Comparison of ENCODE assay signal across 10 mouse cellular contexts in the genomic region with DNA sequence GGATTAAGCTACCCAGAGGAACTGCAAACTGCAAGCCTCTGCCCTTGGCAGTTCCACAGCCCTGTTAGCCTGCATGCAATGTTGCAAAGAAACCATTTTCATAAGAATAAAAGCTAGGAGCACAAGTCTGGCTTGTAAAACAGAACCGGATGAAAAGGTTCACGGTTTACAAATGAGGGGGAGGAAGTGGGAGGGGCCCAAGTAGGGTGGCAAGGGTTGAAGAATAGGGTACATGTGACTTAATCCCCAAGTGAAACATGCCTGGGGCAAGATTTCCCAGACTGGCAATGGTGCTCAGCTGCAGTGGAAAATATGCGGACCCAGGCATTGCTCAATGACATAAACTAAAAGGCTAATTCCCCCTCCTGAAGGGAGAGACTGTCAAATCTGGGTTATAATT. TPM values are rescaled to one million over a fixed set of nuclear protein-coding genes. Genes with fewer than 3 reads are reported as not detected.
A peak's percentile ranks its signal among the peaks of the same experiment; 100 is the strongest.
DNase-seq lines count a peak whose midpoint lies in the region; ATAC-seq lines count a peak whose summit lies in the region.
"Had no signal": no experiment of that assay in that cellular context is flagged by ENCODE, and none has a peak within 500 bp of the region (broad histone marks: within the 10 kb centered on the region; RNA-seq: fewer than 3 reads in every experiment).

No protein-coding gene starts in this region.

- no peak overlapping the region for H3K4me3 ChIP-seq in heart, embryonic 10.5 days
- no peak overlapping the region for H3K4me3 ChIP-seq in neural tube, embryonic 12.5 days
- H3K4me3 ChIP-seq in forebrain, embryonic 15.5 days: no peak overlapping the region
- no peak overlapping the region for H3K4me3 ChIP-seq in neural tube, embryonic 14.5 days (ENCODE audit: low read depth, low read length)

- no peaks in the 10 kb centered on the region for H3K9me3 ChIP-seq in heart, embryonic 10.5 days
- H3K9me3 ChIP-seq in neural tube, embryonic 12.5 days: no peaks in the 10 kb centered on the region
- no peaks in the 10 kb centered on the region for H3K9me3 ChIP-seq in forebrain, embryonic 15.5 days
- no peaks in the 10 kb centered on the region for H3K9me3 ChIP-seq in neural tube, embryonic 14.5 days (ENCODE audit: control insufficient read depth, low read length)

- H3K4me2 ChIP-seq in neural tube, embryonic 12.5 days (replicated peaks): no peak overlapping the region
- no peak overlapping the region for H3K4me2 ChIP-seq in forebrain, embryonic 15.5 days (replicated peaks)
- H3K4me2 ChIP-seq in neural tube, embryonic 14.5 days (ENCODE audit: low read depth, low read length): no peak overlapping the region

- DNase-seq in heart, embryonic 10.5 days (ENCODE audit: low spot score): no peak
- no peak for DNase-seq in heart, adult 8-10 months (ENCODE audit: low spot score)
- no peak for DNase-seq in neural tube, embryonic 10.5 days (ENCODE audit: extremely low spot score, low spot score)
- no peak for DNase-seq in cerebellum, postnatal 10 days
- DNase-seq in left cerebral cortex, postnatal 14 days (ENCODE audit: low spot score in 2 of 2): no peak
- DNase-seq: cerebellum, adult 11 months had no signal

- peaks cover 48% of the 10 kb centered on the region for H3K4me1 ChIP-seq in heart, embryonic 10.5 days
- H3K4me1 ChIP-seq in neural tube, embryonic 12.5 days: 0 out of 2 replicates have a peak, but pooled peaks cover 4% of the 10 kb centered on the region
- 0 out of 2 replicates have a peak, but pooled peaks cover 4% of the 10 kb centered on the region for H3K4me1 ChIP-seq in forebrain, embryonic 15.5 days
- H3K4me1 ChIP-seq in neural tube, embryonic 14.5 days (ENCODE audit: control insufficient read depth, insufficient read depth, low read length): no peaks in the 10 kb centered on the region

- no peaks in the 10 kb centered on the region for H3K27me3 ChIP-seq in heart, embryonic 10.5 days (ENCODE audit: insufficient read depth, poor library complexity, severe bottlenecking)
- H3K27me3 ChIP-seq in neural tube, embryonic 12.5 days (replicated peaks): no peaks in the 10 kb centered on the region
- no peaks in the 10 kb centered on the region for H3K27me3 ChIP-seq in forebrain, embryonic 15.5 days
- H3K27me3 ChIP-seq in neural tube, embryonic 14.5 days (ENCODE audit: control insufficient read depth, insufficient read depth, low read length): no peaks in the 10 kb centered on the region

- peak; percentile 38; the same call in 1 of the 2 replicates for ATAC-seq in neural tube, embryonic 12.5 days (ENCODE audit: low FRiP score, low read depth)
- peak; percentile 84 for ATAC-seq in forebrain, embryonic 15.5 days (replicated peaks)
- 0 out of 2 replicates have a peak, but pooled peaks have one; percentile 25 for ATAC-seq in neural tube, embryonic 14.5 days (ENCODE audit: low read depth)

- intact Hi-C loops in left cerebral cortex, postnatal 14 days (cut with DNase I): no loop called here

- peaks cover 4% of the 10 kb centered on the region; the same call in 1 of the 2 replicates for H3K36me3 ChIP-seq in heart, embryonic 10.5 days
- no peaks in the 10 kb centered on the region for H3K36me3 ChIP-seq in neural tube, embryonic 12.5 days
- no peaks in the 10 kb centered on the region for H3K36me3 ChIP-seq in forebrain, embryonic 15.5 days
- H3K36me3 ChIP-seq in neural tube, embryonic 14.5 days (ENCODE audit: control insufficient read depth, insufficient read depth, low read length): no peaks in the 10 kb centered on the region

- no peak overlapping the region for H3K9ac ChIP-seq in neural tube, embryonic 12.5 days
- no peak overlapping the region for H3K9ac ChIP-seq in forebrain, embryonic 15.5 days (replicated peaks)
- no peak overlapping the region for H3K9ac ChIP-seq in neural tube, embryonic 14.5 days (replicated peaks; ENCODE audit: low read depth, low read length)

- 41% methylated on average over 3 of the region's 3 CpGs for WGBS in heart, embryonic 10.5 days
- WGBS in neural tube, embryonic 12.5 days: 42% methylated on average over 3 of the region's 3 CpGs
- WGBS in forebrain, embryonic 15.5 days: 11% methylated on average over 3 of the region's 3 CpGs
- WGBS in neural tube, embryonic 14.5 days: 22% methylated on average over 3 of the region's 3 CpGs

- peak overlapping the region; percentile 39; the same call in 1 of the 2 replicates for H3K27ac ChIP-seq in heart, embryonic 10.5 days
- no peak overlapping the region for H3K27ac ChIP-seq in neural tube, embryonic 12.5 days
- H3K27ac ChIP-seq in forebrain, embryonic 15.5 days (replicated peaks): no peak overlapping the region
- no peak overlapping the region for H3K27ac ChIP-seq in neural tube, embryonic 14.5 days (ENCODE audit: low read depth, low read length)

RNA-seq across cellular contexts. Expression of gene Ryr2, which starts 34.6 kb away (rescaled TPM):
- 22.0 and 31.5 TPM in 2 replicates for polyA plus RNA-seq in heart, embryonic 10.5 days (2016; fragmentation: Nextera tagmentation; extraction: Ambion mirVana)
- total RNA-seq in heart, adult 8-10 months (2022): 1,000 to 10,000 TPM in 3 of 4 experiments, 100 to 1,000 TPM in 1; 935 to 1,209 (median 1,093) TPM
- 1.2 TPM in 2 replicates for polyA plus RNA-seq in neural tube, embryonic 12.5 days (2016; fragmentation: Nextera tagmentation; extraction: Ambion mirVana)
- 1.1 and 1.5 TPM in 2 replicates for polyA plus RNA-seq in forebrain, embryonic 15.5 days (2015; fragmentation: Nextera tagmentation; extraction: Ambion mirVana)
- polyA plus RNA-seq in neural tube, embryonic 14.5 days (2014; fragmentation: Nextera tagmentation; extraction: Ambion mirVana): 6.7 and 13.5 TPM in 2 replicates
- total RNA-seq in left cerebral cortex, postnatal 14 days (2021): 100 to 1,000 TPM; 142 to 159 TPM
- total RNA-seq: megakaryocyte progenitor cell, adult 5-6 weeks had no signal

Comparison
In these comparisons a context has a peak if more than half of its experiments do, and no peak if none do; other contexts are left out.
1. ATAC-seq: peak in every context shown above with its lines; median percentile 84 in forebrain, embryonic 15.5 days; 38 in neural tube, embryonic 12.5 days; 25 in neural tube, embryonic 14.5 days.